Mouse (Mus musculus) cerebellum, postnatal 4 days (tissue): ENCODE measurements around the gene Fgf14.
A peak's percentile ranks its signal among the peaks of the same experiment; 100 is the strongest.
"Not testable (repeated sequence)": the region's sequence is repeated elsewhere in the genome, so short reads cannot be mapped to it uniquely, and the experiment has no call there.

Experiments used
- DNase-seq, 2 experiments: peaks; one replicate each; pipeline ENCODE4 v3.0.0; 2022; ENCODE audit warnings: low spot score in 2 of 2, mixed read lengths in 1 of 2

Gene Fgf14

DNA sequence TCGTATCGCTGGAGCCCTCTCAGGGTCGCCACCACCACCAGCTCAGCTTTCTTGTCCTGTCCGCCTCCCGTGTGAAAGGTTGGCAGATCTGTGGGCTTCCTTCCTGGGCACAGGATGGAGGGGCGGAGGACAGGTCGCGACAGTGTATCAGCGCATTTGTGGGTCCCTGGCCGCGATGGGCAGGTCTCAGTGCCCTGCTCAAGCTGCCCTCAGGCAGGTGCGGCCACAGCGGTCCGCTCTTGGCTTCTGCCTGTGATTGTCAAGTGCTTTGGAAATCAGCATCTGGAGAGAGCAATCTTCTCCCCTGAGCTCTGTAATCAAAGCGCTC lies 484.1 kb downstream of the Fgf14 start:
- DNase-seq = peak in 1 of 2 experiments; percentile 21

DNA sequence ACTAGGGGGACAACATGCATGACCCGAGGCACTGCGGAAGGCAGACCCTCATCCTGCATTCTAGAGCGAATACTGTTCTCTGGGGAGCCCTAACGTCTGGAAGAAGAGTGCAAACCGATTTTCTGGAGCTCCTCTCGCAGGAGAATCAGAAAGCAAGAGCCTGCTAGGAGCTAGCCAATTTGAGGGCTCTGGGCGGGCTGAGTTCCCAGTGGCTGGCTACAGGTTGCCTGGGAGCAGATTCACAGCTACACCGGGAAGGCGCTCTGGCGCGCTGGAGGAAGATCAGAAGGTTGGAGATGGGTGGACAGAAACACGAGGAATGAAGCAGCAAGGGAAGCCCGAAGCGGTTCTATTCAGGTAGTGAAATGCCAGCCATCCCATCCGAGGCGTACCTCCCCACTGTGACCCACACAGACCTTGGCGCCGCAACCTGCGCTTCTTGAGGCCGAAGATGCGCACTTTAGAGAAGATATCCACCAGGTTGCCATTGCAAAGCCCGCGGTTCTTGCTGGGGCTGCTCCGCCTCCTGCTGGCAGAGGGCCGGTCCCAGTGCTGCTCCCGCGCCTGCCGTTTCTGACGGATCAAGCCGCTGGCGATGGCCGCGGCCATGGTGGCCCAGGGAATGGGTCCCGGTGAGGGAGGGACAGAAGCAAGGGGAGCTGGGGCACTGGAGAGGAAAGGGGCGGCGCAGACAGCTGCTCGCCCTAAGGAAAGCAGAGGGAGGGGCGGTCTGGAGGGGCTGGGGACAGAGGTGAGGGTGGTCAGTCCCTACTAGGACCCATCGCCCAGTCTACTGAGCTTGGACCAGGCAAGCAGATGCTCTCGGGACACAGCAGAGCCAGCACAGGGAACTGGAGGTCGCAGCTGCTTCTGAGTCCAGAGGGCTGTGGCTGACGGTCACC lies 484.8 kb downstream of the Fgf14 start:
- DNase-seq = peak; percentile 45 to 62

DNA sequence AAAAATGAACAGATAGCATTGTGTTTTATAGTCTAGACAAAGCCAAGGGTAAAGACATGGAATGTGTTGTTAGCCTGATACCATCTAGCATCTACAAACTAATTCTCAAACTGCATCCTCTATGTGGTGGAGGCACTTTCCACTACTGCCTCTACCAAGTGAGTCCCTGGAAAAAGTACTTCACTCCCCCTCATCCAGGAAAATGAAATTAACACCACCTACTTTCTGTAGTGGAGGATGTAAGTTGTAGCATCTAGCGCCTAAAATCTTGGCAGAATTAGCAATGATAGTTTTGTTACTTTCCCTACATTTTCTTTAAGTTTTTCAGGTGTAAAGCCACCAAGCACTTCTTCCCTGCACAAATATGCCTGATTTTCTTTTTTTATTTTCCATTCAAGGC lies 496.7 kb downstream of the Fgf14 start:
- DNase-seq = no peak

DNA sequence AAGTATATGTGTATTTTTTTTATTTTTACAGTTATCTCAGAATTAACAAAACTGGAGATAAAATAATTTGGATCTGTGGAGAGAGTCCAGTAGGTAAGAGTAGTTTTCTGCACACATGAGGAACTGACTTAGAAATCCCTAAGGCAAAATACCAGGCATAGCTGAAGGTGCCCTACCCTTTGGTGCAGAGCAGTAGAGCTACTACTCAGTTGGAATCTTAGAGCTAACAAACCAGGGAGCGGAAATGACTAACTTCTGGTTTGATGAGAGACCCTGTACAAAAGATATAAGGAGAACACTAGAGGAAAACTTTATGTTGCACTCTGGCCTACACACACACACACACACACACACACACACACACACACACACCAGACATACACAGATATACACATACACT lies 502.8 kb downstream of the Fgf14 start:
- DNase-seq = no peak

DNA sequence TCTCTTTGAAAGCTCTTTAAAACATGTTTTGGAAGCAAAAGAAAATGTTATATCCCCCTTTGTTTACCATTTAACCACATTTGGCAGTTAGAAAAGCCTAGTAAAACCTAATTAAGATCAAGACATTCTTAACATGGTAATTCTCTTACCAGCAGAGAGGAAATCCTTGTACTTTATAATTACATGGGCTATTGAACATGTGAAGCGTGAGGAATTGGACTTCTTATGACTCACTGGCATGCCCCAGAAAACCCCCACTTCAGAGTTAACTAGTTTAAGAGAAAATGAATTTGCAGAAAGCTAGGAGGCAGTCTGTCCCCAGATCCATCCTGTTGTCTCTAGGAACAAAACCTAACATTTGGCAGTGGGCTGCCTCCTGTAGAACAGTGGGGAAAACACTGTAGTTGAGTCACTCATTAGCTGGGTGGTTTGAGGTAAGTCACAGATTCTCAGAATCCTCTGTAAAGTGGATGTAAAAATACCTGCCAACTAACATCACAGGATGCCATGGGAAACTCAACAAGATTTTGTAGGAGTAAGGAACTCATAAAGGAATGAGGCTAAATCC lies 513.2 kb downstream of the Fgf14 start:
- DNase-seq = no peak

DNA sequence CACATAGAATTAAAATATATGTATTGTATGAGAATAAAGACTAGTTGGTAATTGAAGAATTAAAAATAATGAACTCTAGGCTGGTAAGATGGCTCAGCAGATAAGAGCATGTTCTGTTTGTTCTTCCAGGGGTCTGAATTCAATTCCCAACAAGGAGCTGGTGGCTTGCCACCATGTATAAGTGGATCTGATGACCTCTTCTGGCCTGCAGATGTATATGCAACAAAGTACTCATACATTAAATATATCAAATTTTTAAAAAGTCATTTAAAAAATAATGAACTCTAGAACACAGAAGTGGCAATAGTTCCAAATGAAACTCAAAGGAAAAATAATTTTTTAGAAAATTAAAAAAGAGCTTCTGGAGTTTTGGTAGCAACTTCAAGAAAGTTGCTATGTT lies 529.5 kb downstream of the Fgf14 start:
- DNase-seq = no peak

DNA sequence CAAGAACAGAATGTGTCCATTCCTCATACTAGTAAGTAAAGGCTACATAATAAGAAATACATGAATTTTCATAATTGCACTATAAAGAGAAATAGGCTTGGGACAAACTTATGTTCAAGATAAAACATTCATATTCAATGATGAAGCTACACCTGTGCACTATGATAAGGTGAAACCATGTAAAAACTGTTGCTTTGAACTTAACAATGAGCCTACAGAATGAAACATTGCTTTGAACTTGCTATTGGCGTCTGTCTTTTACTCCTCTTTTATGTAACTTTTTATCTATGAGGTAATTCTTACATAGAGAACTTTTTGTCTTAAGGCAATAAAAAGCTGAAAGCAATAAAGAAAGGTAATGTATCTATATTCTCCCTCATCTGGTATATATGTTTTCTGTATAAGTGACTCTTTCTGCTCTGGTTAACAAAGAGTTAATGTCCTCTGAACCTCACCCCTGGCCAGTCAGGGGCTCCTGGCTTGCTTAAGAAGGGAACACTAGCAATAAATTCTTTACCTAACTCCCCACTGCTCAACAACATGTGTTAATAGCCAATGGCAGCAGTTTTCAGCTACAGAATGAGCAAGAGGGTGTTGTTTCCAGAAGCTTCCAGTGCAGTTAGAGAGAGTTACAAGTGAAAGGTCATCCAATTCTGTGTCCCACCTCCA lies 569.6 kb downstream of the Fgf14 start:
- no peak for DNase-seq

DNA sequence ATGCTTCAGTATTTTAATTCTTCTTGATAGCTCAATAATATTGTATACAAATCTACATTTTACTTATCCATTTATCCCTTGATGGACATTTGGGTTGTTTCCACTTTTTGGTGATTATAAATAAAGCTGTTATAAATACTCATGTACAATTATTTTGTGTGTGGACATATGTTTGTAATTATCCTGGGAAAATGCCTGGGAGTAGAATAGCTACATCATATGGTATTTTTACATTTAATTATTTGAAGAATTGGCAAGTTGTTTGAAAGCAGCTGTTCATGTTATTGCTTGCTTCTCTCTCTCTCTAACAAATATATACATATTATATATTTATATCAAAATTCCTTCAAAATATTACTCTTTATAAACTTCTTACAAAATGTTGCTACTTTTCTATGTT lies 593.8 kb downstream of the Fgf14 start:
- DNase-seq = no peak

DNA sequence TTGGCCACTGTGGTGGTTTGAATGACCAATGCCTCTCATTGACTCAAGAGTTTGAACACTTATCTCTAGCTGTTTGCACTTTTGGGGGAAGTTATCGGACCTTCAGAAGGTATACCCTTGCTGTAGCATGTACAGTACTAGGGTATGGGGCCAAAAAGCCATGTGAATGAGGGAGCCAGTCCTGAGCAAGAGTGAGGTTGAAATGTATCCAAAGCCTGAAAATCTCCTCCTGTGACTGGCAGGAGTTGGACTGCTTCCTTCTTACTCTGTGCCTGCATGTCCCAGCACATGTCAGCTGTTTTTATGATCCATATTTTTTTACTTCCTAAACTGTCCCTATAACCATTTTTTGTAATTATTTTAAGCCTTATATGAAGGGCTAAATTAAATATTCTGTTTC lies 632.9 kb downstream of the Fgf14 start:
- peak in 1 of 2 experiments; percentile 2 for DNase-seq

DNA sequence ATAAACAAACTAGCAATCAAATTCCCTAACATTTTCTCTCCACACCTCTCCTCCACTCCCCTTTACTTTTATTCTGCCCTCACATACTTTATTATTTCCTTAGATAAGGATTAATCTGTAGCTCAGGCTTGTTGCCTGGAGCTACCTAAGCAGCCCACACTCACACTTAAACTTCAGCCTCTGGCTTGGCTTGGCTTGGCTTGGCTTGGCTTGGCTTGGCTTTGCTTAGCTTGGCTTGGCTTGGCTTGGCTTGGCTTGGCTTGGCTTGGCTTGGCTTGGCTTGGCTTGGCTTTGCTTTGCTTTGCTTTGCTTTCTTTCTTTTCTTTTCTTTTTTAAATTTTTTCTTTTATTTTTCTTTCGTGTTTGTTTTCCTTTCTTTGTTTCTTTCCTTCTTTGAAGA lies 636.3 kb downstream of the Fgf14 start:
- peak in 1 of 2 experiments; percentile 6 for DNase-seq

DNA sequence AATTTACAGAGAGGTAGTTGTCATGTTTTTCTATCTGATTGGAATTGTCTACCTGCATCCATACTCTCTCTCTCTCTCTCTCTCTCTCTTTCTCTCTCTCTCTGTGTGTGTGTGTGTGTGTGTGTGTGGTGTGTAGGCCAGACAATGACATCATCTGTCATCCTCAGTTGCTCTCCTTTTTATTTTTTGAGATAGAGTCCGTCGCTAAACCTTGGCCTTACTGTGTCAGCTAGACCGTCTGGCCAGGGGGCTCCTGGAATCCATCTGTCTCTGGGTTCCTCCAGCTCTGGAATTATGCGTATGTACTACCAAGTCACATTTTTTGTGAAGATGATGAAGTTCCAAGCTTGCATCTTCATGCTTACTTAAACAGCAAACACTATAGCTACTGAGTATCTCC lies 639.5 kb downstream of the Fgf14 start:
- no peak for DNase-seq

DNA sequence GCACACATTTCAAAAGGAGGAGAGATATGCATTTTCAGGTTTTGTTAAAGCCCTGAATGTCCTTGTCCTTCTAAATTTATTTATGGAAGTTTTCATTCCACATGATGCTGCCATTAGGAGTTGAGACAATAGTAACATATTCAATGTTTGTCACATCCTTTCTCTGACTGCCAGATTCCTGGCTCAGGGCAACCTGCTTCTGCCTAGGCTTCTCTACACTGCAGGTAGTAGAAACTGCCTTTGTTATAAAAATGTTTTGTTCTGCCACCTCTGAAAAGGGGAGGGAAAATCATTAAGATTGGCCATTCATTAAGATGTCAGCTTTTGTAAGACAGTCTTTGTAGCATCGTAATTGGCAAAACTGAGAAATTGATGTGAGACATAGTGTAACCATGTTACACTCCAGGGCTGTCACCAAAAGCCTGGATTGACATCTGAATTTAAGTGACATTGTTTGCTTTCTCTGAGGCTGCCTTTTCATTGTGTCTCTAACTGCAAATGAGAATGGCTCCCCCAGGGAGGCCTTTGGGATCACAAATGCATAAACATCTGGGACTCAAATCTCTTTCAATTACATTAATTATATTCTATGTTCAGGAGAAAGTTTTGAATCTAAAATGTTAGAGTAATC lies 640.2 kb downstream of the Fgf14 start:
- no peak for DNase-seq

DNA sequence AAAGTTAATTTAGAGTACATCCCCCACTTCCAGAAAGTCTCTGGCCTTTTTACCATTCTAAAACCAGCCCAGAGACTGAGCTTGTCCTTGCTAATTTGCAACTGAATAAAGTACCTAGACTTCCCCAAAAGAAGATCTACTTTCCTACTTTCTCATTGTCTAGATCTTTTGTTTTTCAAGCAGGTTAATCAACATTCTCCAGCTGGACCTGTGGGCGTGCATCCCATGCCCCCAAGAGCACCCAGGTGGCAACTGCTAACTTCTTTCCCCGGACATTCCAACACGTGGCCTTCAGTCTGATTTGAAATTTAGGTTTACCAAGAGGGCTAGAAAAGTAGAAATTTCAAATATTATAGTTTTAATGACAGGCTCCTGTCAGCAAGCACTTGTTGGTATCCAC lies 643.6 kb downstream of the Fgf14 start:
- not testable (repeated sequence) for DNase-seq

DNA sequence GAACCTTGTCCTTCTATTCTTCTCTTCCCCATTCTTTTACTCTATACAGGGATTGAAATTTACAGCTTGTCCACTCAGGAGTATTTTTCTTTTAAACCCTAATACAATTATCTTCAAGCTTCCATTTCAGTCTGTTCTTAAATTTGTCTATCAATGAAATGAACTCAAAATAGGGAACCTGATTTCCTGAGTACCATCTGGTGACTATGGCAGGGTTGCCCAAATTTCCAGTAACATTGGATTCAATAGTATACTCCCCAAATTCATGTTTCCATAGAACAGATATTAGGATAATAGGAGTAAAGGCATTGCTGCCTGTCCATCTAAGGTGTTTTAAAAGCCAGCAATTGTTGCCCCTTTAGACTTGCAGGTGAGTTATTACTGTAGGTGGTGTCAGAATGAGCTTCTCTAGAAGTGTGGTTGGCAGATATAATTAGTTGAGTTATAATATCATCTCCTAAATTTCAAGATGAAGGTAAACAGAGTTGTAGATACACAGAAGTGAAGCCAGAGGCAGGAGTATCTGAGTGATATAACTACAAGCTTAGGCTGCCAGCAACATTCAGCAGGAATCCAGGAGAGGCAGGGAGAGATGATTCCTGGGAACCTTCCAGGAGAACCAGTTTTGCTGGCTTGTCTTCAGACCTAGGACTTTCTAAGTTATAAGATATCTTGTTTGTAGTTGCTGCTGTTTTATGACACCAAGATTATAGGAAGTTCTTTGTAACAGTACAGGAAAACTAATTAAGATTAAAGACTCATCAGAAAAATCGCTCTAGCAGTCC lies 648.8 kb downstream of the Fgf14 start:
- no peak for DNase-seq

DNA sequence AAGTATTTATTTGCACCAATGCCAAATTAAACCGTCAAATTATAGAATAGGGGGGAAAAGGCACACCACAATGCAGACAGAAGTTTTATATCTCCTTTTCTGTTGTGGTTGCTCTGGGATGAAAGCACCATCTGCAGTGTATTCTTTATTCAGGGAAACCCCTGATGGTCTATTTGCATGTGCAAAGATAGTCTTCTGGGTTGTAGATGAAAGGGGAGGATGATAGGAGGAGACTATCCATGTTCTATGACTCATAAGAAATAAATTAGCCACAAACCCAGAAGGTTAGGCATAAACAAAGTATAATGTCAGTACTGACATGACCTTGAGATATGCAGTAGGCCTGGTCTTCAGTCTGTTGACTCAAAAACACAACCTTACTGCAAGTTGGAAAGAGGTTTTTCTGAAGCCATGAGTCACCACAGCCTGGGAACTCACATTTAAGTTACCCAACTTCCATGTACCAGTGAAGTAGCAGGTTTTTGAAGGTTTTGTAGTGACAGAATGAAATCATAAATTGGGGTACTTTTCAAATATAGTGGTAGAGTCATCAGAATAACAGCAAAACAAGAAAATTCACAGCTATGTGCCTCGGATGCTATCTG lies 686.2 kb downstream of the Fgf14 start:
- DNase-seq = no peak

DNA sequence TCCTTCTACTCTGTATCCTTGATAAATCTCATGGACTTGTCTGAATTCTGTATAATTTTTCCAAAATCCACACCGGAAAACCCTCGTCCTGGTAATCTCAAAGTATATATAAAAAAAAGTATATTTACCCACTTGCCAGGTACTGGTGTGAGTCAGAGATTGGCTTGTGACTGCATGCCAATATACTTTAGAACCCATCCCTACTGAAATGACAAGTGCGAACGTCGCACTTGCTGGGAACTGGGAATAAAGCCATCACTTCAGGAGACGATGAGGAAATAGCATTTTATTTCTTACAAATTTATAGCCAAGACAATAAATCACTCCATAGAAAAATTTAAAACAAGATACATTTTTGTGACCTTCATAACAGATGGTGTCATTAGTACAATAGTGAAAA lies 708.9 kb downstream of the Fgf14 start:
- no peak for DNase-seq

DNA sequence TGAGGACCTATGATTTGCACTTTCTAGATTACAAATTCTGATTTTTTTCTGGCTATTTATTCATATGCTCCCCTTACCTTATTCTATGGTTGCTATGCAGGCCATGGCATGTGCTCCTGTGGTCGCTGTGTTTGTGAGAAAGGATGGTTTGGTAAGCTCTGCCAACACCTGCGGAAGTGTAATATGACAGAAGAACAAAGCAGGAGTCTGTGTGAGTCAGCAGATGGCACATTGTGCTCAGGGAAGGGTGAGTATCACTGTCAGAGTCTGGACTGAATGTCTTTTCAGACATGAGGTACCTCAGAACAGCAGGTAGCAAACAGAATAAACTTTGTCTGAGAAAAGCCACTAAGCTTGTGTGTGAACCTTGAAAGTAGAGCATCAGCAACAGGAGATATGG lies 710.4 kb downstream of the Fgf14 start:
- DNase-seq = no peak
